Mouse (Mus musculus): ENCODE results near the gene Olfr732. TPM values are rescaled to one million over a fixed set of nuclear protein-coding genes. Genes with fewer than 3 reads are reported as not detected.

Gene Olfr732
- not detected in 2 replicates for polyA plus RNA-seq (2012; ENCODE audit: insufficient read depth, insufficient read length, low replicate concordance, missing spikeins)

DNA sequence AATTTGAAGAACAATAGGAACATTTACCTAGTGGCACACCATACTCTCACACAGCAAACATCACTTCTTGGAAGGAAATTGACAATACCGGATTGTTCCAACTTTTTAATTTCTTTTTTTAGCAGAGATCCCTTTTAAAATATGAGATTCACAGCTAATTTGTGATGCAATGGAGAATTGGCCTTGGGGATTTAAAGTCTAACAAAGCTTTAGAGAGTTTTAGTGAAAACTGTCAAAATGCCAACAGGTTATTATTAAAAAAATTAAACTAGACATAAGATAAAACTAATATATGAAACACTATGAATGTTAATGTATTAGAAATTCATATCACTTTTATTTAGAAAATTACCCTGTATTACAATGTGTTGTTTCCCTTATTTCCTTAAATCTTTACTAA is at the start of gene Olfr732:
Gene Olfr732 (minus strand): TSS at position 101 of the 400 bp plus-strand sequence.
- WGBS: 94% methylated on average over 1 of the region's 1 CpGs
- Histone ChIP-seq H3K4me1 (ENCODE audit: control insufficient read depth, insufficient read depth, low read length) (no peaks in the 10 kb centered on the region), H3K4me3 (ENCODE audit: insufficient read depth, low read depth, low read length) (no peak within 1 kb of the TSS), H3K27ac (ENCODE audit: insufficient read depth, low read depth, low read length) (no peak within 1 kb of the TSS)
- no peak for TF ChIP-seq POLR2A (IDR thresholded peaks at IDR 0.05; ENCODE audit: insufficient read depth, low read depth, low read length)
- TF ChIP-seq CTCF (IDR thresholded peaks at IDR 0.05; ENCODE audit: insufficient read depth, low read depth, low read length): no peak

DNA sequence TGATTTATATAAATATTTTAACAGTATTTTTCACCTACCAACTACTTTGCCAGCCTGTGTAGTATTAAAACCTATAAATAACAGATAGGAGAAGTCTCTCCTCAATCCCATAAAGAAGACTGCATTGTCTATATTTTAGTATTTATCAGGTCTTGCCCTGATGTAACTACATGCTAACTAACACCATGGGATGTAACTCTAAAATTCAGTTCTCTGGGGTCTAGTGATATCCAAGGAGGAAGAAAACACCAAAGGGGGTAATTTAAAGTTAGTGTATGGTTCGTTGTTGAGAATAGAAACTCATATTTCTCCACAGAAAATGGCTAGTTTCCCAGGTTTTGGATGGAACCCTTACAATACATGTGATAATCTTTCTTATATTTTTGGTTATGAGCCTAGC is 42.7 kb upstream of the Olfr732 start, which contains the start of gene Olfr734:
Gene Olfr734 (minus strand): TSS at position 101 of the 400 bp plus-strand sequence.
- WGBS: 53% methylated on average over 1 of the region's 1 CpGs
- Histone ChIP-seq H3K27ac (ENCODE audit: insufficient read depth, low read depth, low read length) (no peak within 1 kb of the TSS), H3K4me3 (ENCODE audit: insufficient read depth, low read depth, low read length) (no peak within 1 kb of the TSS), H3K4me1 (ENCODE audit: control insufficient read depth, insufficient read depth, low read length) (no peaks in the 10 kb centered on the region)
- TF ChIP-seq CTCF (IDR thresholded peaks at IDR 0.05; ENCODE audit: insufficient read depth, low read depth, low read length) (no peak), POLR2A (IDR thresholded peaks at IDR 0.05; ENCODE audit: insufficient read depth, low read depth, low read length) (no peak)

DNA sequence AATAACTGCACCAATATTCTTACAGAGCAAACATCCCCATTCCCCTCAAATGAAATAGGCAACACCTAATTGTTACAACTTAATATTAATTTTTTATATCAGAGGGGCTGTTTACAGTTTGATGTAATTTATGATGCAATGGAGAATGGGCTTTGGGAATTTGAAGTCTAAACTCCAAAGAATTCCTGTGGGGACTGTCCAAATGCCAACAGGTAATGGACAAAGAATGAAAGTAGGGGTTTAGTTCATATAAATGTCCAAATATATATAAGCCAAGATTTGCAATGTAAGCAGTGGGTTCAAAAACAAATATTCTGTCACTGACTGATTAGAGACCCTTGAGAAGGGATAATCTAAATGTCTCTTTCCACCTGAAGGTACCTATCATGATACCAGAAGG is 17.4 kb upstream of the Olfr732 start, which contains the start of gene Olfr733:
Gene Olfr733 (minus strand): TSS at position 101 of the 400 bp plus-strand sequence.
- no peak for TF ChIP-seq CTCF (IDR thresholded peaks at IDR 0.05; ENCODE audit: insufficient read depth, low read depth, low read length)
- TF ChIP-seq POLR2A (IDR thresholded peaks at IDR 0.05; ENCODE audit: insufficient read depth, low read depth, low read length): no peak
- Histone ChIP-seq H3K4me3 (ENCODE audit: insufficient read depth, low read depth, low read length) (no peak within 1 kb of the TSS), H3K4me1 (ENCODE audit: control insufficient read depth, insufficient read depth, low read length) (no peaks in the 10 kb centered on the region), H3K27ac (ENCODE audit: insufficient read depth, low read depth, low read length) (no peak within 1 kb of the TSS)

DNA sequence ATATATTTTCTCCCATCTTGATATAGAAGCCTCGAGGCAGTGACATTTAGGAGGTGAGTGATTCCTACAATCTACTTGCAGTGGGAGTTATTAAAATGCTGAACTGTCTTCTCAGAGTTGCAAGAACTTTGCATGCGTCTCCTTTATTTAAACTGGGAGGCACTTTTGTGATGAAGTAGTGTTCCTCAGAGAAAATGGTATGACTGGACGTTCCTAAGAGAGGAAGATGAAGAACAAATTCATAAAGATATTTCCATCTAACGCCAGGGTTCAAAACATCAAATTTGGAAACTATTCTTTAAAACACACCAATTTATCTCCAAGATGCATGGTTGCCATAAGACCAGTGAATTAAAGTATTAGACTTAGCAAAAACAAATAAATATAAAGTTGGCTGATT is 42.2 kb downstream of the Olfr732 start, which contains the start of gene Olfr731:
Gene Olfr731 (minus strand): TSS at position 101 of the 400 bp plus-strand sequence.
- Histone ChIP-seq H3K4me3 (ENCODE audit: insufficient read depth, low read depth, low read length) (no peak within 1 kb of the TSS), H3K4me1 (ENCODE audit: control insufficient read depth, insufficient read depth, low read length) (no peaks in the 10 kb centered on the region), H3K27ac (ENCODE audit: insufficient read depth, low read depth, low read length) (no peak within 1 kb of the TSS)
- TF ChIP-seq CTCF (IDR thresholded peaks at IDR 0.05; ENCODE audit: insufficient read depth, low read depth, low read length) (no peak), POLR2A (IDR thresholded peaks at IDR 0.05; ENCODE audit: insufficient read depth, low read depth, low read length) (no peak)
- WGBS: 84% methylated on average over 4 of the region's 4 CpGs

Other genes with a start within 250 kb of the Olfr732 start
- gene Olfr725, start 243.8 kb downstream of the Olfr732 start, polyA plus RNA-seq (2012; ENCODE audit: insufficient read depth, insufficient read length, low replicate concordance, missing spikeins): not detected in 2 replicates
- gene Olfr726, start 193.3 kb downstream of the Olfr732 start, polyA plus RNA-seq (2012; ENCODE audit: insufficient read depth, insufficient read length, low replicate concordance, missing spikeins): not detected in 2 replicates
- gene Olfr727, start 161.0 kb downstream of the Olfr732 start, polyA plus RNA-seq (2012; ENCODE audit: insufficient read depth, insufficient read length, low replicate concordance, missing spikeins): not detected in 2 replicates
- gene Olfr728, start 141.5 kb downstream of the Olfr732 start, polyA plus RNA-seq (2012; ENCODE audit: insufficient read depth, insufficient read length, low replicate concordance, missing spikeins): not detected in 2 replicates
- not detected in 2 replicates for gene Olfr729, start 131.3 kb downstream of the Olfr732 start, polyA plus RNA-seq (2012; ENCODE audit: insufficient read depth, insufficient read length, low replicate concordance, missing spikeins)
- gene Olfr730, start 96.0 kb downstream of the Olfr732 start, polyA plus RNA-seq (2012; ENCODE audit: insufficient read depth, insufficient read length, low replicate concordance, missing spikeins): not detected in 2 replicates
- not detected in 2 replicates for gene Olfr731, start 42.3 kb downstream of the Olfr732 start, polyA plus RNA-seq (2012; ENCODE audit: insufficient read depth, insufficient read length, low replicate concordance, missing spikeins)
- not detected in 2 replicates for gene Olfr733, start 17.3 kb upstream of the Olfr732 start, polyA plus RNA-seq (2012; ENCODE audit: insufficient read depth, insufficient read length, low replicate concordance, missing spikeins)
- not detected in 2 replicates for gene Olfr734, start 42.6 kb upstream of the Olfr732 start, polyA plus RNA-seq (2012; ENCODE audit: insufficient read depth, insufficient read length, low replicate concordance, missing spikeins)
- gene Olfr735, start 64.7 kb upstream of the Olfr732 start, polyA plus RNA-seq (2012; ENCODE audit: insufficient read depth, insufficient read length, low replicate concordance, missing spikeins): not detected in 2 replicates
- gene Tlr11, start 73.7 kb upstream of the Olfr732 start, polyA plus RNA-seq (2012; ENCODE audit: insufficient read depth, insufficient read length, low replicate concordance, missing spikeins): not detected in 2 replicates
- gene Olfr736, start 97.0 kb upstream of the Olfr732 start, polyA plus RNA-seq (2012; ENCODE audit: insufficient read depth, insufficient read length, low replicate concordance, missing spikeins): not detected in 2 replicates
- gene Olfr738, start 123.4 kb upstream of the Olfr732 start, polyA plus RNA-seq (2012; ENCODE audit: insufficient read depth, insufficient read length, low replicate concordance, missing spikeins): not detected in 2 replicates
- gene Olfr739, start 134.4 kb upstream of the Olfr732 start, polyA plus RNA-seq (2012; ENCODE audit: insufficient read depth, insufficient read length, low replicate concordance, missing spikeins): not detected in 2 replicates
- gene Olfr740, start 161.3 kb upstream of the Olfr732 start, polyA plus RNA-seq (2012; ENCODE audit: insufficient read depth, insufficient read length, low replicate concordance, missing spikeins): not detected in 2 replicates
- gene Olfr741, start 188.5 kb upstream of the Olfr732 start, polyA plus RNA-seq (2012; ENCODE audit: insufficient read depth, insufficient read length, low replicate concordance, missing spikeins): not detected in 2 replicates
- gene Olfr742, start 219.4 kb upstream of the Olfr732 start, polyA plus RNA-seq (2012; ENCODE audit: insufficient read depth, insufficient read length, low replicate concordance, missing spikeins): not detected in 2 replicates
- not detected in 2 replicates for gene Olfr743, start 237.6 kb upstream of the Olfr732 start, polyA plus RNA-seq (2012; ENCODE audit: insufficient read depth, insufficient read length, low replicate concordance, missing spikeins)

Data from olfactory bulb, adult 2 months (tissue).